Mouse (Mus musculus) brain, embryonic 14.5 days (tissue): ENCODE data around the gene Zbtb22.

Experiments used
- CTCF ChIP-seq: fragments of 200-500 bp; IDR thresholded peaks from 2 replicates; pipeline ENCODE4 v1.5.1; 2012; ENCODE audit warnings: inconsistent platforms, mild to moderate bottlenecking, moderate library complexity, borderline replicate concordance; ENCODE audit not compliant: insufficient read depth, insufficient read length; ENCODE audit errors: extremely low read depth
- POLR2A ChIP-seq: fragments of 200-500 bp; IDR thresholded peaks from 2 replicates; pipeline ENCODE4 v1.6.1; 2012; ENCODE audit warnings: mild to moderate bottlenecking, inconsistent platforms, borderline replicate concordance; ENCODE audit not compliant: poor library complexity, insufficient read depth, insufficient read length, severe bottlenecking; ENCODE audit errors: extremely low read depth

- TF ChIP-seq CTCF (no peak), POLR2A (peak; percentile 61; the same call in 1 of the 2 replicates)
Measured at GRCm38 (mm10) chr17:33909077-33909868, 6.4 kb upstream of the Zbtb22 start, which contains the start of gene Daxx.
